Mouse (Mus musculus) gonadal fat pad, adult 2 months (tissue): Measurements from ENCODE around the gene Faap100. TPM values are rescaled to one million over a fixed set of nuclear protein-coding genes. Genes with fewer than 3 reads are reported as not detected.
"Not testable (repeated sequence)": the region's sequence is repeated elsewhere in the genome, so short reads cannot be mapped to it uniquely, and the experiment has no call there.

ENCODE experiments used
- DNase-seq: peaks from one replicate; pipeline ENCODE4 v3.0.0-alpha.2; 2012; ENCODE audit warnings: low read depth
- polyA plus RNA-seq: library from polyadenylated mRNA; depleted of rRNA; stranded (reverse); fragments of >200 nt; gene quantifications from 2 replicates; pipeline ENCODE4 v1.2.3, GENCODE M21; 2012

The Faap100 gene
- polyA plus RNA-seq, 1 experiment = 29.6 TPM

DNA sequence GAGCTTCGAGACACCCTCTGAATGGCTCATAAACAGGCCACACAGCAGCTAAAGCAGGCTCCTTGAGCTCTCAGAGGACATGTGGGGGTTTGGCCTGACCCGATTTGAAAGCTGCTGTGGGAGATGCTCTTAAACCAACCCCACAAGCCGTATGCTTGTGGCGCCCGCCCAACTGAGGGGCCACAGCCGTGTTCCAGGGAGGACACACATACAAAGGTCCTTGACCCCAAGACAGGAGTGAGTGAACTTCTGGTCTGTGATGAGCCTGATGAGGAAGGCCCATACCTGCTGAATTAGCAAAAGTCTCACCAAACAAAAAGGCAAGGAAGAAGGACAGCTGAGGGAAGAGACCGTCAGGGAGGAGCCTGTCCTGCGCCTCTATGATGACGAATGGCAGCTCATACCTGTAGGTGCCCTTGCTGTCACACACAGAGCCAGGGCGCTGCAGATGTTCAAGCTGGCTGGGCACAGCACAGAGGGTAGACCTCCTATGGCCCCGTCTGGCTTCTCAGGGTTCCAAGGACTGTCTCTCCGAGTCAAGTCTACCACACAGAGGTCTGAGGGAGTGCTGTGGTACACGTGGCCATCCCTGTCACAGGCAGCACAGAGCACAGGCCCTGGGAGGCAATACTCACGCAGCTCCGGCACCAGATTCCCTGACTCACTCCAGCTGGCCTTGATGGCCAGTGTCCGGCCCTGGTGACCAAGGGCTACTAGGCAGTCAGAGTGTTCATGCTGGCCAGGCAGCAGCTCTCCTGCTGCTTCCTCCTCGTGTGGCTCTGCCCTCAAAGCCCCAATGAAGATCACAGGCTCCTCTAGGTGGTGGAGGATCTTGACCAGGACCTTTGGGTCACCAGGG is 2.0 kb downstream of the Faap100 start:
- no peak for DNase-seq

DNA sequence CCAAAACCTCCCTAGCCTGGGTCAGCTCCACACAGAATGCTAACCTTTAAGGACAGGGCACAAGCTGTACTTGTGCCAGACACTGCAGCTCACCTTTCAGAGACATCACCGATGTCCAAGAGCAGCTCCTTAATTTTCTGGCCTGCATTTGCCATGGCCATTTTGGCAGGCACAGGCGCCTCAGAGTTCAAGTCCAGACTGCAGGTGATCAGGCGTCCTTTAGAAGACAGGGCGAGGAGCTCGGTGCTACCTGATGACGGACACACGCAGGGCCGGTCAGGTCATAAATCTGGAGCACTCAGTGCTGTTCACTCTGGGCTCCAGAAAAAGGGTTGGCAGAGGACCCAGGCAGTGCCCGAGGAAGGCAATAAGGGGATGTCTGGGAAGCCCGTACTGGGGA is 3.2 kb downstream of the Faap100 start:
- no peak for DNase-seq

DNA sequence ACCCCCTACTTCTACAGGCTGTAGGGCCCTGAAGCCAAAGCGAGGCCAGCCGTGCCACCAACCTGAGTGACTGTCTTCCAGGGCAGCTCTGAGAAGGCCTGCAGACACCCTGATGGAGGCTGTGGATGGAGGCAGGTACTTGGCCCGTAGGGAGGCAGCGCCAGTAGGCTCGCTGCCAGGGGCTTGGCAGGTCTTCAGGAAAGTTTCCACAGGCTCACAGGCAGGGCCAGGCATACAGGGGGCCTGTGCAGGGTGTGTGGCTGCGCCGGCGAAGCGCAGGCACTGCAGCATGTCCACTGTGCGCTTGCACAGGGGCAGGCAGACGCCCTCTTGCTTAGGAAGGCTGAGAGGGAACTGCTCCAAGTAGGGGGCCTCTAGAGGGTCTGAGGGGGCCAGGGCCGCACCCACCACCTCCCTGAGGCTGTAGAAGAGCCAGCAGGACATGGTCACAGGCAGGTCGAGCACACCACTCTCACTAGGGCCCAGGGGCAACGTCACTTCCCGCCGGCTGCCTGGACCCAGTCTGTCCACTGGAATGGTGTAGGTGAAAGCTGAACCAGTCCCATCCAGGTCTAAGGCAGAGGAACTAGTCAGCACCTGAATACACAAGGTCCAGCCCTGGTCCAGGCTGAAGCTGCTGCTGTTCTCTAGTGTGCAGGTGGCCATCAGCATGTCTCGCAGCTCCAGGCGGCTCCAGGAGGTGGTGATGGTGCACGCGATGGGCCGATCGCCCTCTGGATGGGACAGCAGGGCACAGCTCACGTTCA is 4.6 kb downstream of the Faap100 start:
- DNase-seq = no peak

DNA sequence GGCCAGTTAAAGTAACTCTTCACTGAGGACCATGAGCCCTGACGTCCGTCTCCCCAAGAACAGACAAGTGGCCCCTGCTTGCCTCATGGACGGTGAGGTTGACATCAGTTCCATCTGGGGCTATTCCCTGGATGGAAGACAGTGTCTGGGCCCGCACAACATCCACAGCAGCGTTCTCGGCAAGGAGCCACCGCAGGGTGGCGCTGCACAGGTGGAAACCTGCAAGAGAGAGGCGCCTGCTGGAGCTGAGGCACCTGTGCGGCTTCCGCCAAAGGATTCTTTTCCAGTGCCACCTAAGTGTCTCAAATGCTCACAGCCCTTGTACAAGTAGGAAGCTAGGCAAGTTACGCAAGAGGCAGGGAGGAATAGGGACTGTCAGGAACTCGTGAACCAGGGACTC is 5.5 kb downstream of the Faap100 start:
- DNase-seq = no peak

DNA sequence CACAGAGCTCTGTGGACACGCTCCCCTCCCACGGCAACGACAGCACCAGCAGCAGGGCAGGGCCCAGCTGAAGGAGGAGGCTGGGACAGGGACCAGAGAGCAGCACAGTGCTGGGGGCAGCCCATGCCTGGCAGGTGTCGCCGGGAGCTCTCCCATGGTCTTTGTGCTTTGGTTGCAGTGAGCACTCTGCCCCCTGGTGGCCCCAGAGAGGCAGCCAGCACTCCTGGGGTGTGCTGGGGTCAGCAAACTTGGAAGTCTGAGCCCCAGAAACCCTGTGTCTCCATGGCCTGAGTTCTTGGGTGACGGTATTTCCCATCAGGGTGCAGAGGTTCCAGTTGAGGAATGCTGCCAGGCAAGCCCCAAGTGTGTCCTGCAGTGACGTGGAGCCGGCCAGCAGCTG is 8.9 kb downstream of the Faap100 start:
- DNase-seq = no peak

DNA sequence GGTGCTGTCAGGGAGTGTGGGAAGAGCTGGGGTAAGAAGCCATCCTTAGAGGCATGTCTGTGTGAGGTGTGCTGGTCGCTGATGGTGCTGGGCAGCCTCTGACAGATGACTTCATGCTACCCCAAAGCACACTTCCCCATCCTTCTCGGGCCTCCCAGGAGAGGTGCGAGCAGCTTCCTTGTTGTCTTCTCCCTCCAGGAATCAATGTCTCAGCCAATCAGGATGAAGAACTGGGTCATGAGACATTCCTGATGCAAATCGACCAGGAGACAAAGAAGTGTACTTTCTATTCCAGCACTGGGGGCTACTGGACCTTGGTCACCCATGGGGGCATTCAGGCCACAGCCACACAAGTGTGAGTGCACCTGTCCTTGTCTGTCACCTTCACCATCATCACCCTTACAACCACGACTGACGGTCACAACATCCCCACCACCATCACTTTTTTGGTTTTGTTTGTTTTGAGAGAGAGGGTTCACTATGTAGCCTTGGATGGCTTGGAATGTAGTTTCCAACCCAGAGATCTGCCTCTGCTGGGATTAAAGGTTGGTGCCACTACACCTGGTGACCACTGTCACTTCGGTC is 12.0 kb downstream of the Faap100 start:
- DNase-seq = no peak

DNA sequence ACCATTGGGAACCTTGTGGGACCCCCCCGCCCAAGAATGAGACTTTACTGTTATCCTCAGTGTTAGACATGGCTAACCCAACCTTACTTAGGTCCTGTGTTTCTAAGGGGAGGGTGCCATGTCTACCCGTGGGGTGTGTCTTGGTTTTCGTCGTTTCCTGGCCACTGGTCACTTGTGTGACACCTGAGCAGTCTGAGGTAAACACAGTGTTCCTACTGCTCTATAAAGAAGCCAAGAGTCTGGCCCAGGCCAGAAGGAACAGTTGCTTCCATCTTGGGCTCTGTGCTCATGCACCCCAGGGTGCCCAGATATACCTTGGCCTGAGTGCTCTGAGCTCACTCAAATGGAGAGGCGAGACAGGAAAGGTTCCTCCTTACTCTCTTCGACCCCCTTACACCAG is 15.7 kb downstream of the Faap100 start:
- no peak for DNase-seq

DNA sequence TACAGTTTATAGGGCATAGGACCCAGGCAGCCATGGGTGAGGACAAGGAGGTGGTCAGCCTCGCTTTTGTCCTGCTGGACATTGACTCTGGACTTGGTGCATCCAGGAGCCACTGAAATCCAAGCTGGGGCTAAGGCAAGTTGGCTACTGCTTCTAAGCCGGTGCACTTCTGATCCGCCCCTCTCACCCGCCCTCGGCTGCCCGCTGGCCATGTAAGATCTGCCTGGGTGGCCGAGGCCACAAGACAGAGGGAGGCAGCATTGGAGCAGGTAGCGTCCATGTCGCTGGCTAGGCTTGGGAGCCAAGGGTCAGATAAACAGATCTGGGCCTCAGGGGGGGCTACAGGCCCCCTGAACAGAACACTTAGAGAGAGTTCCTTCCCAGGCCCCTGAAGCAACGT is 17.3 kb downstream of the Faap100 start, which contains the start of gene Fscn2:
TSS of gene Fscn2 (plus strand) at position 240 of the 400 bp plus-strand sequence.
- DNase-seq = no peak

DNA sequence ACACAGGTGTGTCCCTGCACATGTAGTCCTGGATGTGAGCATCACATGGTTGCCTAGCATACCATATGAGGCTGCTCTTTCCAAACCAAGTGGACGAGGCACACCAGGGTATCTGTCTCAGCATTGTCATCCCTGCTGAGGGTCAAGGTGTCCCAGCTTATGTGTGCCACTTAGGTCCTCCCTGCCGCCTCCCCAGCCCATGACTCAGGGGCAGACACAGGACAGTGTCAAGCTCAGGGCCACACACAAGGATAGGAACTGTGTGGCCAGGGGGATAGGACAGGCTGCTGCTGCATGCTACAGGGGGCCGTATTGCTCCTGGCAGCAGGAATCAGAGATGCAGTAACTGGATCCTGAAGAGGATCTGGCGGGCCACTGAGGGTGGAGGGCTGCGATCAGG is 17.8 kb downstream of the Faap100 start:
- DNase-seq = no peak

DNA sequence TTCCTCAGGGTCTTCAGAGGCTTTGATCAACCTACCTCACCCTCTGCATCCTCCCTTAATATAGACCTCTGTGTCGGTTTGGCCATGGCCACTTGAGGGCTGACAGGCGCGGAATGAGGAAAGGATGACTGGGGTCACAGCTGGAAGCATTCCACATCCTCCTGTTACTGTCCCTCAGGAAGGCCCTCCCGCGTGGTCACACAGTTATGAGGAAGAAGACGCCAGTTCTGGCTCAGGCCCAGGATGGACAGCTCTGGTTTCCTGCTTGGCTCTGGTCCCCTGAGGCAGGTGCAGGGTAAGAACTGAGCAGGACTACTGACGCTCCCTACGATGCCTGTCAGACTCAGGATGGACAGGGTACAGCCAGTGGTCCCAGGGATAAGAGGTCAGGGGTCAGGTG is 18.5 kb downstream of the Faap100 start:
- DNase-seq = no peak

DNA sequence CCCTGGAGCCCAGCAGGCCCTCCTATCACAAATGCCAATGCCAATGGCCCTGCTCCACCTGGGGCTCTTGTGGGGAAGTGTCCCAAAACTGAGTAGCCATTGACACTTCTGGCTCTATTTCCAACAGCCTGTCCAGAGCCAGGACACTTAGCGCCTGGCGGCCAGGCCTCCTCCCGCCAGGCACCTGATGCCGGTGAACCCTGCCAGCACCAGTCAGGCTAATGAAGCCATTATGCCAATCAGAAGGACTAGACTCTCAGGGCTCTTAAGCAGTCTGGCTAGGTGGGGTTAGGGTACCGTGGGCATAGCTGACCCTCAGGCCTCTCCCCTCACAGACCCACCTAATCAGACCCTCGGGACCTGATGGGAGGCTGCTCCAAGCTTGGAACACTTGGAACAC is 19.2 kb downstream of the Faap100 start:
- no peak for DNase-seq

DNA sequence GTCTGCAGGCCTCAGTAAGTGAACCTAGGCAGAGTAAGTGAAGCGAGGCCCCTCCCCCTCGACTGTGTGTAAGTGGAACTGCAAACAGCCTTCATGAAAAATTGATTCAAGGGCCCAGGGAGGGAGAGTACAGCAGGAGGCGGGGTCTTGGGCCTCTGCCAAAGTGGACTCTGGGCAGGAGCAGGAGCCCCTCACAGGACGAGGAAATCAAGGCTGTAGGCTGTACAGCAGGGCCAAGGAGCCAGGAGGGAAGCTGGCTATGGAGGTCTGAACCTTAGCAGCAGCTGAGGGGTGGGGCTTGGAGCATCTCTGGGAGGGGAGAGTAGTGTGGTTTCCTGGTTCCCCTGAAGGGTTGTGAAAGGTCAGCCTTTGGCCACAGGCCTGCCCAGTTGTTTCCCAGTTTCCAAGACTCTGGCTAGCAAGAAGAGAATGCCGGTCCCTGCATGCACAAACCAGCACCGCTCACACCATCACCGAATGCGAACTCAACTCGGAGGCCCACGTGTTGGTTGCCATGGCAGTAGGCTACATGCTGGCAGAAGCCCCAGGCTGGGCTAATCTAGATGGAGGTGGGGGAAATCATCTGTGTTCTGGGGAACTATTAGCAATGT is 20.7 kb downstream of the Faap100 start:
- no peak for DNase-seq

DNA sequence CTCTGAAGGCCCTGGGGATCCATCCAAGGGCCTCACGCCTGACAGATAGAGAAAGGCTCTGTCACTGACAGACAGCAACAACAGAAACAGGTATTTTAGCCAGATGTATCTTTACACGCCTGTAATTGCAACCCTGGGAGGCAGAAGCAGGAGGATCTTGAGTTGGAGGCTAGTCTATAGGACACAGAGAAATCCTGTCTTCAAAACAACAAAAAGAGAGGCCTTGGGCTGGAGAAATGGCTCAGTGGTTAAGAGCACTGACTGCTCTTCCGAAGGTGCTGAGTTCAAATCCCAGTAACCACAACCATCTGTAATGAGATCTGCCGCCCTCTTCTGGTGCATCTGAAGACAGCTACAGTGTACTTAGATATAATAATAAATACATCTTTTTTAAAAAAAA is 21.7 kb downstream of the Faap100 start:
- no peak for DNase-seq

DNA sequence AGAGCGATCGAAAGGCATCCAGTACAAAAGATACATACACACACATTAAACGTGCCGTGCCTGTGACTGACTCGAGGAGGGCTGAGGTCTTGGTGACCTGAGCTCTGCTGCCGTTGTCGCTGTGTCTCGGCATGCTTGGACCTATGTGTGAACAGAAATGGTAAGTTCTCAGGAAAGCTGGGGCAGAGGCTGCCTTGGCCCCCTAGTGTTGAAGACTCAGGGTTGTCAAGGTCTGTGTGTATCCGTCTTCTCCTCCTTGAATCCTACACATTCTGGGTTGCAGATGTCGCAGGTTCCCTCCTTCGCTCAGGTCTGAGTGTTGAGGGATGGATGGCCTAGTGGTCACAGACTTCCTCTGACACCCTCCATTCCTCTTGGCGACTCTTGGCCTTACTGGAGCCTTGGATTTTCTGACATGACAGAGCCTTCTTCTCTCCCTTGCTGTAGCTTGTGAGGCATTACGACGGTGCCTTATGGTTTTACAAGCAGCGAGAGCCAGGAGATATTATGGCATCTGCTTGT is 22.2 kb downstream of the Faap100 start:
- no peak for DNase-seq

DNA sequence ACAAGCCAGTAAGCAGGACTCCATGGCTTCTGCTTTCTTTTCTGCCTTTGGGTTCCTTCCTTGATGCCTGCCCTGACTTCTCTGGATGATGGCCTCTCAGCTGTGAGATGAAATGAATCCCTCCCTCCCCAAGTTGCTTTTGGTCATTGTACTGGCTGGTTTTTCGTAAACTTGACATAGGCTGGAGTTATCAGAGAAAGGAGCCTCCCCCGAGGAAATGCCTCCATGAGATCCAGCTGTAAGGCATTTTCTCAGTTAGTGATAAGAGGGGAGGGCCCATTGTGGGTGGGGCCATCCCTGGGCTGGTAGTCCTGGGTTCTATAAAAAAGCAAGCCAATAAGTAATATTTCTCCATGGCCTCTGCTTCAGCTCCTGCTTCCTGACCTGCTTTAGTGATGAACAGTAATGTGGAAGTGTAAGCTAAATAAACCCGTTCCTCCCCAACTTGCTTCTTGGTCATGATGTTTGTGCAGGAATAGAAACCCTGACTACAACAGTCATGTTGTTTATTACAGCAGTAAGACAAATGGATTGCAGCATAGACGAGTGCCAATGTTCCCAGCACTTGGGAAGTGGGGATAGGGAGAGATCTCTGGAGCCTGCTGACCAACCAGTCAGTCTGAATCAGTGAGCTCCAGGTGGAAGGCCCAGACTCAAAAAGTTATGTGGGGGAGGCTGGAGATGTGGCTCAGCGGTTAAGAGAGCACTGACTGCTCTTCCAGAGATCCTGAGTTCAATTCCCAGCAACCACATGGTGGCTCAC is 23.1 kb downstream of the Faap100 start:
- no peak for DNase-seq

DNA sequence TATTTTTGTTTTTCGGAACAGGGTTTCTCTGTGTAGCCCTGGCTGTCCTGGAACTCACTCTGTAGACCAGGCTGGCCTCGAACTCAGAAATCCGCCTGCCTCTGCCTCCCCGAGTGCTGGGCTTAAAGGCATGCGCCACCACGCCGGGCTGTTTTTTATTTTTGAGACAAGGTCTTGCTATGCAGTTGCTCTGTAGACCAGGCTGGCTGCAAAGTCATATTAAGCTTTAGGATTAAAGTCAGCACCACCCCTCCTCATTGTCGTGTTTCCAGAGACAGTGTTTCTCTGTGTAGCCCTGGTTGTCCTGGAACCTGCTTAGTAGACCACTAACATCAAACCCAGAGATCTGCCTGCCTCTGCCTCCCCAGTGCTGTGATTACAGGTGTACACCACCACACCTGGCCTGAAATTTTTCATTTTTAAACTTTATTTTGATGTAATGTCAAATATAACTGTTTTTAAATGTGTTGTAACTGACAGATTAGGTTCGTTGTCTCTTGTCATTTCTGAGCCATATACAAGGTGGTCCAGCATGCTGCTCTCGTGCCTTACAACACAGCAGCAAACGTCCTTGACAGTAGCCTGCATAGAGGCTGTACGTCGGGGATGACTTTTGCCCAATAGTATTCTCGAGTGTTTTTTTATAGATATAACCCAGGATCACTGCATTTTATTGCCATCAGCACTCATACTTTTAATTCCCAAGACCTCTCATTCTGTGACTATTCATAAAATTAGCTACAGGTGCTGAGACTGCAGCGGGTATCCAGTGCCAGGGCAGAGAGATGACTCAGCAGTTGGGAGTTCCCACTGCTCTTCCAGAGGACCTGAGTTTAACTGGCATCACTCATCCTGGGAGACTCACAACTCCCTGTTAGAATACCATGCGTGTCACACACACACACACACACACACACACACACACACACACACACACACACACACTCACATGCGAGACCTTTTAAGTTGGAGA is 24.0 kb downstream of the Faap100 start:
- no peak for DNase-seq

DNA sequence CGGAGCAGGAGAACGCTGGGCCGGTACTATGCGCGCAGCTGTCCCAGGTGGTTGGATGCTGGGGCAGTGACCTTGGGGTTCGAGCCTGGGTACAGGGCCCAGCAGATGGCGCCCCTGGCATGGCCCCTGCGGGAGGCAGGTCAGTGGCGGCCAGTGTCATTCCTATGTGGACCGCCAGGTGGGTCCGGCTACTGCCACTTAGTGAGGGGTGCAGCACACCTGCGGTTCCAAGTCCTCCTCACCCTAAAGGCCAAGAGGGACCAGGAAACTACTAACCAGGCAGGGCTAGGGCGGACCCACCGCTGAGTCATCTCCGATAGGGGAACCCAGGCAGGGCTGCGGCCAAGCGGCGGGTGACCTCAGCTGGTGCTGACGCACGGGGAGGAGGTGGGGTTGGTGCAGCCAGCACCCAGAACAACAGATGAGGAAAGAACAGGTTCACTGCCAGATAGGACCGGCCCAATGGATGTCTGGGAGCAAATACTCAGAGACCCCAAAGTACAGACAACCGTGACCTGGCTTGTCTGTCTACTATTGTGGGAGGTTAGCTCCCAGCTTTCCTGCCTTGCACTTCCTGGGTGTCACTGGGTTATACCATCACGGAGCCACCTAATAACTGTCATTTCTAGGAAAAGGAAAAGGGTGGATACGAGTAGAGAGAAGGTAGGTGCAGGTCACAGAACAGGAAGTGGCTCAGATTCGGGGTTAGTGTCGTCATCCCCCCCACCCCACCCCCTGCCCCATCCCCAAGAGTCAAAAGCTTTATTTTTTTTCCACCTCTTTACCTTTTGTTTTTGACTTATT is 24.9 kb downstream of the Faap100 start:
- DNase-seq = no peak

DNA sequence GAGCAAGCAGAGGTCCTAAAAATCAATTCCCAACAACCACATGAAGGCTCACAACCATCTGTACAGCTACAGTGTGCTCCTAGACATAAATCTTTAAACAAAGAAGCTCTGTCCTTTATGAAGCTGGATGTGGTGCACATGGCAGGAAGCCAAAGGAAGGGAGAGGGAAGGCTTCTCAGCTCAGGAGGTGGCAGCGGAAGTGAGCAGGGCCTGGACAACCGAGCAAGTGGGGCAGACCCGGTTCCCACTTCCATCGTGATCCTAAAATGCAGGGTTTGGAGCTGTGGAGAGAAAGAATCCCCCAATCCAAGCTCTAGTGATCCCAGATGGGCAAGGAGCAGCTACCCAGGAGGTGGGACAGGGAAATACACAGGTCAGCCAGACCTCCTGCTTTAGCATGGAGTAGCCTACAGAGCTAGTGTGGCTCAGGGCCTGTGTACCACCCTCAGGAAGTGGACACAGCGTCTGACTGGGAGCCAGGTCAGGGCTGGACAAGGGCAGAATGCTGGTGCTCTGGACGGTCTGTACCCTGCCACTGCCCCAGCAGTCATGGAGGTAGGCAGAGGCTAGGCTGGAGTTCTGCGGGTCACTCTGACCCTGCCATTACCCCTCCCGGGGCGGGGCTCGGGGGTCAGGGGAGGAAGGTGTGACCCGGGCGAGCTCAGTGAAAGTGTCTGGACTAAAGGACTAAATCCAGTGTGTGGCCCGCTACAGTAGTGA is 25.8 kb downstream of the Faap100 start:
- no peak for DNase-seq

DNA sequence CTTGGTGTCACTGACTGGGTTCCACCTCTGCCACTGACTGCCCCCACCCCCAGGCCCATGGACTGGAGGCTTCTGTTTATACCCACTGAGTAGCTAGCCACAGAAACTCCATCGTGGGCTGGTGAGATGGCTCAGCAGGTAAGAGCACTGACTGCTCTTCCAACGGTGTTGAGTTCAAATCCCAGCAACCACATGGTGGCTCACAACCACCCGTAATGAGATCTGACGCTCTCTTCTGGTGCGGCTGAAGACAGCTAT is 26.5 kb downstream of the Faap100 start:
- not testable (repeated sequence) for DNase-seq
